Mouse (Mus musculus): Measurements from ENCODE around the gene Ptprg.

Gene Ptprg

GRCm38 (mm10) chr14:11617362-11617761 lies 64.0 kb downstream of the Ptprg start:
- DNase-seq (ENCODE audit: extremely low read depth, low read depth, low spot score), result no peak

- DNase-seq (ENCODE audit: extremely low read depth, low read depth, low spot score), result no peak
These were observed 64.9 kb downstream of the Ptprg start for GRCm38 (mm10) chr14:11618140-11618705.

- no peak for DNase-seq (ENCODE audit: extremely low read depth, low read depth, low spot score)
These were observed 66.3 kb downstream of the Ptprg start for GRCm38 (mm10) chr14:11619606-11620005.

- DNase-seq (ENCODE audit: extremely low read depth, low read depth, low spot score), result no peak
These were observed 67.0 kb downstream of the Ptprg start for GRCm38 (mm10) chr14:11620314-11620713.

- DNase-seq (ENCODE audit: extremely low read depth, low read depth, low spot score), result no peak
These were observed 67.7 kb downstream of the Ptprg start for GRCm38 (mm10) chr14:11620962-11621568.

- DNase-seq (ENCODE audit: extremely low read depth, low read depth, low spot score), result no peak
These were observed 70.2 kb downstream of the Ptprg start for GRCm38 (mm10) chr14:11623576-11623975.

- no peak for DNase-seq (ENCODE audit: extremely low read depth, low read depth, low spot score)
These were observed 77.4 kb downstream of the Ptprg start for GRCm38 (mm10) chr14:11630736-11631135.

- no peak for DNase-seq (ENCODE audit: extremely low read depth, low read depth, low spot score)
These were observed 78.2 kb downstream of the Ptprg start for GRCm38 (mm10) chr14:11631505-11631904.

GRCm38 (mm10) chr14:11637673-11638072 lies 84.3 kb downstream of the Ptprg start:
- DNase-seq (ENCODE audit: extremely low read depth, low read depth, low spot score), result no peak

GRCm38 (mm10) chr14:11639366-11639765 lies 86.0 kb downstream of the Ptprg start:
- DNase-seq (ENCODE audit: extremely low read depth, low read depth, low spot score), result peak; percentile 59

GRCm38 (mm10) chr14:11640372-11640771 lies 87.0 kb downstream of the Ptprg start:
- no peak for DNase-seq (ENCODE audit: extremely low read depth, low read depth, low spot score)

GRCm38 (mm10) chr14:11640996-11641395 lies 87.7 kb downstream of the Ptprg start:
- peak; percentile 64 for DNase-seq (ENCODE audit: extremely low read depth, low read depth, low spot score)

- DNase-seq (ENCODE audit: extremely low read depth, low read depth, low spot score), result no peak
These were observed 89.6 kb downstream of the Ptprg start for GRCm38 (mm10) chr14:11642977-11643376.

GRCm38 (mm10) chr14:11657374-11657773 lies 104.0 kb downstream of the Ptprg start:
- no peak for DNase-seq (ENCODE audit: extremely low read depth, low read depth, low spot score)

GRCm38 (mm10) chr14:11663661-11664215 lies 110.4 kb downstream of the Ptprg start:
- no peak for DNase-seq (ENCODE audit: extremely low read depth, low read depth, low spot score)

GRCm38 (mm10) chr14:11664302-11664701 lies 111.0 kb downstream of the Ptprg start:
- no peak for DNase-seq (ENCODE audit: extremely low read depth, low read depth, low spot score)

GRCm38 (mm10) chr14:11665046-11665445 lies 111.7 kb downstream of the Ptprg start:
- DNase-seq (ENCODE audit: extremely low read depth, low read depth, low spot score), result no peak

- DNase-seq (ENCODE audit: extremely low read depth, low read depth, low spot score), result no peak
These were observed 114.4 kb downstream of the Ptprg start for GRCm38 (mm10) chr14:11667762-11668161.

- DNase-seq (ENCODE audit: extremely low read depth, low read depth, low spot score), result no peak
These were observed 117.5 kb downstream of the Ptprg start for GRCm38 (mm10) chr14:11670847-11671246.

GRCm38 (mm10) chr14:11672981-11673547 lies 119.7 kb downstream of the Ptprg start:
- DNase-seq (ENCODE audit: extremely low read depth, low read depth, low spot score), result no peak

- no peak for DNase-seq (ENCODE audit: extremely low read depth, low read depth, low spot score)
These were observed 124.9 kb downstream of the Ptprg start for GRCm38 (mm10) chr14:11678201-11678600.

- no peak for DNase-seq (ENCODE audit: extremely low read depth, low read depth, low spot score)
These were observed 126.4 kb downstream of the Ptprg start for GRCm38 (mm10) chr14:11679741-11680140.
